Comparison of ENCODE assay signal across 8 mouse cellular contexts in genomic region chr5:111418202-111419120, GRCm38 (mm10). TPM values are rescaled to one million over a fixed set of nuclear protein-coding genes. Genes with fewer than 3 reads are reported as not detected.
DNase-seq lines count a peak whose midpoint lies in the region; ATAC-seq lines count a peak whose summit lies in the region.

No protein-coding gene starts in this region.

- peak; percentile 23 for DNase-seq in ovary, postnatal 36 days (ENCODE audit: low spot score)
- DNase-seq in ovary, adult 18-20 months (ENCODE audit: low spot score) = no peak
- no peak for DNase-seq in embryonic facial prominence, embryonic 14.5 days (ENCODE audit: low spot score)
- DNase-seq in T-cell, adult 2 months (ENCODE audit: low spot score) = no peak

- ATAC-seq in embryonic facial prominence, embryonic 14.5 days (ENCODE audit: low read depth) = no peak
- no peak for ATAC-seq in hindbrain, embryonic 12.5 days (ENCODE audit: low FRiP score)
- no peak for ATAC-seq in liver, embryonic 15.5 days (ENCODE audit: insufficient read depth)
- no peak for ATAC-seq in stomach, embryonic 15.5 days (ENCODE audit: insufficient read depth, low FRiP score, low read depth)
- no peak for ATAC-seq in granulocyte monocyte progenitor cell, adult 5-6 weeks (replicated peaks; ENCODE audit: poor library complexity, severe bottlenecking)

- H3K4me2 ChIP-seq in embryonic facial prominence, embryonic 14.5 days (ENCODE audit: low read depth, low read length) = peak overlapping the region; percentile 97
- peak overlapping the region; percentile 99 for H3K4me2 ChIP-seq in hindbrain, embryonic 12.5 days (replicated peaks)
- H3K4me2 ChIP-seq in liver, embryonic 15.5 days = peak overlapping the region; percentile 66
- H3K4me2 ChIP-seq in stomach, embryonic 15.5 days = peak overlapping the region; percentile 94

- H3K36me3 ChIP-seq in embryonic facial prominence, embryonic 14.5 days (ENCODE audit: control insufficient read depth, insufficient read depth, low read length) = peaks cover 50% of the 10 kb centered on the region
- peaks cover 37% of the 10 kb centered on the region for H3K36me3 ChIP-seq in hindbrain, embryonic 12.5 days
- H3K36me3 ChIP-seq in liver, embryonic 15.5 days (replicated peaks) = no peaks in the 10 kb centered on the region
- 0 out of 2 replicates have a peak, but pooled peaks cover 4% of the 10 kb centered on the region for H3K36me3 ChIP-seq in stomach, embryonic 15.5 days

- H3K4me1 ChIP-seq in embryonic facial prominence, embryonic 14.5 days (ENCODE audit: control insufficient read depth, insufficient read depth, low read length) = peaks cover 21% of the 10 kb centered on the region
- H3K4me1 ChIP-seq in hindbrain, embryonic 12.5 days = peaks cover 57% of the 10 kb centered on the region
- peaks cover 18% of the 10 kb centered on the region for H3K4me1 ChIP-seq in liver, embryonic 15.5 days (replicated peaks)
- H3K4me1 ChIP-seq in stomach, embryonic 15.5 days = peaks cover 40% of the 10 kb centered on the region

- no peaks in the 10 kb centered on the region for H3K27me3 ChIP-seq in embryonic facial prominence, embryonic 14.5 days (replicated peaks; ENCODE audit: control insufficient read depth, insufficient read depth, low read length)
- H3K27me3 ChIP-seq in hindbrain, embryonic 12.5 days = peaks cover 5% of the 10 kb centered on the region; the same call in 1 of the 2 replicates
- peaks cover 90% of the 10 kb centered on the region for H3K27me3 ChIP-seq in liver, embryonic 15.5 days
- H3K27me3 ChIP-seq in stomach, embryonic 15.5 days (replicated peaks) = peaks cover 35% of the 10 kb centered on the region

- H3K9me3 ChIP-seq in embryonic facial prominence, embryonic 14.5 days (ENCODE audit: control insufficient read depth, low read length) = no peaks in the 10 kb centered on the region
- no peaks in the 10 kb centered on the region for H3K9me3 ChIP-seq in hindbrain, embryonic 12.5 days (replicated peaks)
- H3K9me3 ChIP-seq in liver, embryonic 15.5 days (replicated peaks) = no peaks in the 10 kb centered on the region
- H3K9me3 ChIP-seq in stomach, embryonic 15.5 days = no peaks in the 10 kb centered on the region

- under 1% methylated on average over 36 of the region's 63 CpGs for WGBS in embryonic facial prominence, embryonic 14.5 days
- under 1% methylated on average over 59 of the region's 63 CpGs for WGBS in hindbrain, embryonic 12.5 days
- 5% methylated on average over 62 of the region's 63 CpGs for WGBS in liver, embryonic 15.5 days (ENCODE audit: insufficient replicate concordance)
- 3% methylated on average over 63 of the region's 63 CpGs for WGBS in stomach, embryonic 15.5 days

- peak overlapping the region; percentile 94 for H3K4me3 ChIP-seq in embryonic facial prominence, embryonic 14.5 days (ENCODE audit: low read depth, low read length)
- H3K4me3 ChIP-seq in hindbrain, embryonic 12.5 days = peak overlapping the region; percentile 97
- H3K4me3 ChIP-seq in liver, embryonic 15.5 days (replicated peaks) = peak overlapping the region; percentile 57
- peak overlapping the region; percentile 72 for H3K4me3 ChIP-seq in stomach, embryonic 15.5 days (replicated peaks)

- H3K27ac ChIP-seq in embryonic facial prominence, embryonic 14.5 days (replicated peaks; ENCODE audit: low read depth, low read length) = peak overlapping the region; percentile 95
- H3K27ac ChIP-seq in hindbrain, embryonic 12.5 days = peak overlapping the region; percentile 99
- H3K27ac ChIP-seq in liver, embryonic 15.5 days (replicated peaks) = no peak overlapping the region
- H3K27ac ChIP-seq in stomach, embryonic 15.5 days = 0 out of 2 replicates have a peak overlapping the region, but pooled peaks have one; percentile 21

- H3K9ac ChIP-seq in embryonic facial prominence, embryonic 14.5 days (ENCODE audit: low read depth, low read length) = peak overlapping the region; percentile 98
- H3K9ac ChIP-seq in hindbrain, embryonic 12.5 days = peak overlapping the region; percentile 96
- H3K9ac ChIP-seq in liver, embryonic 15.5 days = no peak overlapping the region
- peak overlapping the region; percentile 75 for H3K9ac ChIP-seq in stomach, embryonic 15.5 days

RNA-seq across cellular contexts. Expression of gene Mn1, which starts 1.3 kb away (rescaled TPM):
- polyA plus RNA-seq in embryonic facial prominence, embryonic 14.5 days (2014; fragmentation: Nextera tagmentation; extraction: Ambion mirVana) = 29.1 and 33.3 TPM in 2 replicates
- polyA plus RNA-seq in hindbrain, embryonic 12.5 days (2016; fragmentation: Nextera tagmentation; extraction: Ambion mirVana) = 61.0 and 62.7 TPM in 2 replicates
- 1.2 and 1.4 TPM in 2 replicates for polyA plus RNA-seq in liver, embryonic 15.5 days (2015; fragmentation: Nextera tagmentation; extraction: Ambion mirVana)
- polyA plus RNA-seq in stomach, embryonic 15.5 days (2015; fragmentation: Nextera tagmentation; extraction: Ambion mirVana) = 11.9 and 12.0 TPM in 2 replicates
- total RNA-seq in granulocyte monocyte progenitor cell, adult 5-6 weeks (2014; fragmentation: Nextera tagmentation) = 0.64 TPM in 1 of 2 replicates, not detected in the other
- not detected in 2 replicates for total RNA-seq in granulocyte monocyte progenitor cell, adult 5-6 weeks (2017)
